16 mouse cellular contexts compared by ENCODE assay signal in the genomic region with DNA sequence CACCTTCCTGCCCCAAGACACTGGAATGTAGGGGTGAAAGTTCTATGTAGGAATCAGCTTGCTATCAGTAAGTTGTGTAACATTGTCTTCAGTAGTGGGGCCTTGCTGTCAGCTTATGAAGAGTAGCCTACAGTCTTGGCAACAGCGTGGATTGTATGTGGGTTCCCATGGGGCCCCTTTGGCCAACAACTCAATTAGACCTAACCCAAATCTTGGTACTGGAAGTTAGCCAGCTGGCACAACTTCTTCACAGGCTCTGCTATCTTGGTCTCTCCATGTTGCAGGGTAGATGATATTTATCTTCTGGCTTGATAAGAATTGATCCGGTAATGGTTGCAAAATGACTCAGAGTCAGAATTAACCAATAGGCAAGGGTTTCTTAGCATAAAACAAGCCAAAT.
"Had no signal": no experiment of that assay in that cellular context is flagged by ENCODE, and none has a peak within 500 bp of the region (broad histone marks: within the 10 kb centered on the region; RNA-seq: fewer than 3 reads in every experiment).

No protein-coding gene starts in this region.

- H3K4me2 ChIP-seq: liver, embryonic 13.5 days; midbrain, embryonic 13.5 days; neural tube, embryonic 12.5 days; neural tube, embryonic 15.5 days; stomach, embryonic 15.5 days had no signal

- H3K4me1 ChIP-seq: liver, embryonic 13.5 days; midbrain, embryonic 13.5 days; neural tube, embryonic 12.5 days; neural tube, embryonic 15.5 days had no signal

- H3K9ac ChIP-seq: liver, embryonic 13.5 days; midbrain, embryonic 13.5 days; neural tube, embryonic 12.5 days; neural tube, embryonic 15.5 days; stomach, embryonic 15.5 days had no signal

- H3K27me3 ChIP-seq: liver, embryonic 13.5 days; neural tube, embryonic 12.5 days; neural tube, embryonic 15.5 days; stomach, embryonic 15.5 days had no signal

- H3K36me3 ChIP-seq: liver, embryonic 13.5 days; midbrain, embryonic 13.5 days; neural tube, embryonic 12.5 days; neural tube, embryonic 15.5 days; stomach, embryonic 15.5 days had no signal

- H3K4me3 ChIP-seq: liver, embryonic 13.5 days; midbrain, embryonic 13.5 days; neural tube, embryonic 12.5 days; neural tube, embryonic 15.5 days; stomach, embryonic 15.5 days had no signal

- H3K27ac ChIP-seq: liver, embryonic 13.5 days; macrophage; midbrain, embryonic 13.5 days; neural tube, embryonic 12.5 days; neural tube, embryonic 15.5 days; stomach, embryonic 15.5 days had no signal

- ATAC-seq: midbrain, embryonic 13.5 days; midbrain, embryonic 16.5 days had no signal

- H3K9me3 ChIP-seq: liver, embryonic 13.5 days; midbrain, embryonic 13.5 days; neural tube, embryonic 12.5 days; neural tube, embryonic 15.5 days; stomach, embryonic 15.5 days had no signal

- DNase-seq: kidney, adult 18-20 months; kidney, adult 9 months; kidney, postnatal 14 days; kidney, postnatal 4 days; liver, embryonic 13.5 days; lung, adult 2 months; lung, postnatal 14 days; right cerebral cortex, postnatal 14 days; spleen, adult 18-20 months; thymus, postnatal 25 days had no signal
